Mouse (Mus musculus): ENCODE measurements around the gene Kcnk16.
"Not testable (repeated sequence)": the region's sequence is repeated elsewhere in the genome, so short reads cannot be mapped to it uniquely, and the experiment has no call there.

Kcnk16 gene

GRCm38 (mm10) chr14:20269082-20269809, at the start of gene Kcnk16:
TSS of gene Kcnk16 (minus strand) at chr14:20269199.
- DNase-seq (ENCODE audit: low read depth, low spot score) = no peak

- no peak for DNase-seq (ENCODE audit: low read depth, low spot score)
Observed at GRCm38 (mm10) chr14:20315137-20315536, 46.1 kb upstream of the Kcnk16 start.

GRCm38 (mm10) chr14:20305085-20305484, 36.1 kb upstream of the Kcnk16 start:
- DNase-seq (ENCODE audit: low read depth, low spot score) = not testable (repeated sequence)

GRCm38 (mm10) chr14:20298131-20298530, 29.1 kb upstream of the Kcnk16 start:
- no peak for DNase-seq (ENCODE audit: low read depth, low spot score)

GRCm38 (mm10) chr14:20297616-20298015, 28.6 kb upstream of the Kcnk16 start:
- no peak for DNase-seq (ENCODE audit: low read depth, low spot score)

- no peak for DNase-seq (ENCODE audit: low read depth, low spot score)
Observed at GRCm38 (mm10) chr14:20294947-20295346, 25.9 kb upstream of the Kcnk16 start.

GRCm38 (mm10) chr14:20294117-20294892, 25.3 kb upstream of the Kcnk16 start, which contains the start of gene Nudt13:
TSS of gene Nudt13 (plus strand) at chr14:20294697.
- peak; percentile 94 for DNase-seq (ENCODE audit: low read depth, low spot score)

- DNase-seq (ENCODE audit: low read depth, low spot score) = no peak
Observed at GRCm38 (mm10) chr14:20291391-20291790, 22.4 kb upstream of the Kcnk16 start.

- no peak for DNase-seq (ENCODE audit: low read depth, low spot score)
Observed at GRCm38 (mm10) chr14:20268421-20268820, 578 bp downstream of the Kcnk16 start.

GRCm38 (mm10) chr14:20262346-20262745, 6.7 kb downstream of the Kcnk16 start:
- DNase-seq (ENCODE audit: low read depth, low spot score) = no peak

GRCm38 (mm10) chr14:20258185-20259113, 10.6 kb downstream of the Kcnk16 start:
- DNase-seq (ENCODE audit: low read depth, low spot score) = peak; percentile 11

- no peak for DNase-seq (ENCODE audit: low read depth, low spot score)
Observed at GRCm38 (mm10) chr14:20250237-20251171, 18.5 kb downstream of the Kcnk16 start.

- no peak for DNase-seq (ENCODE audit: low read depth, low spot score)
Observed at GRCm38 (mm10) chr14:20248001-20248400, 21.0 kb downstream of the Kcnk16 start.

- DNase-seq (ENCODE audit: low read depth, low spot score) = no peak
Observed at GRCm38 (mm10) chr14:20246811-20247266, 22.2 kb downstream of the Kcnk16 start.

GRCm38 (mm10) chr14:20245861-20246260, 23.1 kb downstream of the Kcnk16 start:
- DNase-seq (ENCODE audit: low read depth, low spot score) = no peak

- no peak for DNase-seq (ENCODE audit: low read depth, low spot score)
Observed at GRCm38 (mm10) chr14:20245318-20245717, 23.7 kb downstream of the Kcnk16 start.

- no peak for DNase-seq (ENCODE audit: low read depth, low spot score)
Observed at GRCm38 (mm10) chr14:20243158-20243557, 25.8 kb downstream of the Kcnk16 start.

GRCm38 (mm10) chr14:20242454-20242853, 26.5 kb downstream of the Kcnk16 start:
- DNase-seq (ENCODE audit: low read depth, low spot score) = no peak

- no peak for DNase-seq (ENCODE audit: low read depth, low spot score)
Observed at GRCm38 (mm10) chr14:20234403-20234802, 34.6 kb downstream of the Kcnk16 start.

Data from retina, adult 2 months (tissue).